Mouse (Mus musculus): ENCODE measurements at regions not wholly inside any gene's neighbourhood (a gene's known extent, or its start where the extent isn't known, plus 50 kb on each side); places are given as distances from the start of the nearest gene placed in this dataset.

- peak; percentile 88 for DNase-seq (ENCODE audit: low spot score)
Observed at GRCm38 (mm10) chr15:61157543-61157942, 234.7 kb upstream of the A1bg start.

GRCm38 (mm10) chr15:61155530-61155929 lies 232.7 kb upstream of the A1bg start:
- DNase-seq (ENCODE audit: low spot score) = no peak

GRCm38 (mm10) chr15:61154166-61154565 lies 231.4 kb upstream of the A1bg start:
- no peak for DNase-seq (ENCODE audit: low spot score)

GRCm38 (mm10) chr15:61142851-61143250 lies 220.0 kb upstream of the A1bg start:
- DNase-seq (ENCODE audit: low spot score) = no peak

- DNase-seq (ENCODE audit: low spot score) = no peak
Observed at GRCm38 (mm10) chr15:61139151-61139550, 216.3 kb upstream of the A1bg start.

- DNase-seq (ENCODE audit: low spot score) = no peak
Observed at GRCm38 (mm10) chr15:61136781-61137180, 214.0 kb upstream of the A1bg start.

- DNase-seq (ENCODE audit: low spot score) = no peak
Observed at GRCm38 (mm10) chr15:61133316-61133715, 210.5 kb upstream of the A1bg start.

GRCm38 (mm10) chr15:61127971-61128370 lies 205.2 kb upstream of the A1bg start:
- DNase-seq (ENCODE audit: low spot score) = no peak

- no peak for DNase-seq (ENCODE audit: low spot score)
Observed at GRCm38 (mm10) chr15:61127130-61127529, 204.3 kb upstream of the A1bg start.

GRCm38 (mm10) chr15:61116912-61117311 lies 194.1 kb upstream of the A1bg start:
- no peak for DNase-seq (ENCODE audit: low spot score)

- DNase-seq (ENCODE audit: low spot score) = no peak
Observed at GRCm38 (mm10) chr15:61109429-61110128, 186.8 kb upstream of the A1bg start.

GRCm38 (mm10) chr15:61108957-61109356 lies 186.1 kb upstream of the A1bg start:
- DNase-seq (ENCODE audit: low spot score) = no peak

GRCm38 (mm10) chr15:61102421-61103412 lies 179.9 kb upstream of the A1bg start:
- no peak for DNase-seq (ENCODE audit: low spot score)

GRCm38 (mm10) chr15:61100807-61101206 lies 178.0 kb upstream of the A1bg start:
- DNase-seq (ENCODE audit: low spot score) = no peak

GRCm38 (mm10) chr15:61098968-61099367 lies 176.2 kb upstream of the A1bg start:
- no peak for DNase-seq (ENCODE audit: low spot score)

- DNase-seq (ENCODE audit: low spot score) = no peak
Observed at GRCm38 (mm10) chr15:61098519-61098918, 175.7 kb upstream of the A1bg start.

- DNase-seq (ENCODE audit: low spot score) = no peak
Observed at GRCm38 (mm10) chr15:61096021-61096781, 173.4 kb upstream of the A1bg start.

GRCm38 (mm10) chr15:61055017-61055609 lies 132.3 kb upstream of the A1bg start:
- no peak for DNase-seq (ENCODE audit: low spot score)

- no peak for DNase-seq (ENCODE audit: low spot score)
Observed at GRCm38 (mm10) chr15:61051363-61051762, 128.6 kb upstream of the A1bg start.

GRCm38 (mm10) chr15:61009509-61009908 lies 86.7 kb upstream of the A1bg start:
- DNase-seq (ENCODE audit: low spot score) = no peak

GRCm38 (mm10) chr15:61007461-61008059 lies 84.7 kb upstream of the A1bg start:
- no peak for DNase-seq (ENCODE audit: low spot score)

Data from ovary, postnatal 10 days (tissue).